ENCODE assay signal across 9 mouse cellular contexts in the genomic region with DNA sequence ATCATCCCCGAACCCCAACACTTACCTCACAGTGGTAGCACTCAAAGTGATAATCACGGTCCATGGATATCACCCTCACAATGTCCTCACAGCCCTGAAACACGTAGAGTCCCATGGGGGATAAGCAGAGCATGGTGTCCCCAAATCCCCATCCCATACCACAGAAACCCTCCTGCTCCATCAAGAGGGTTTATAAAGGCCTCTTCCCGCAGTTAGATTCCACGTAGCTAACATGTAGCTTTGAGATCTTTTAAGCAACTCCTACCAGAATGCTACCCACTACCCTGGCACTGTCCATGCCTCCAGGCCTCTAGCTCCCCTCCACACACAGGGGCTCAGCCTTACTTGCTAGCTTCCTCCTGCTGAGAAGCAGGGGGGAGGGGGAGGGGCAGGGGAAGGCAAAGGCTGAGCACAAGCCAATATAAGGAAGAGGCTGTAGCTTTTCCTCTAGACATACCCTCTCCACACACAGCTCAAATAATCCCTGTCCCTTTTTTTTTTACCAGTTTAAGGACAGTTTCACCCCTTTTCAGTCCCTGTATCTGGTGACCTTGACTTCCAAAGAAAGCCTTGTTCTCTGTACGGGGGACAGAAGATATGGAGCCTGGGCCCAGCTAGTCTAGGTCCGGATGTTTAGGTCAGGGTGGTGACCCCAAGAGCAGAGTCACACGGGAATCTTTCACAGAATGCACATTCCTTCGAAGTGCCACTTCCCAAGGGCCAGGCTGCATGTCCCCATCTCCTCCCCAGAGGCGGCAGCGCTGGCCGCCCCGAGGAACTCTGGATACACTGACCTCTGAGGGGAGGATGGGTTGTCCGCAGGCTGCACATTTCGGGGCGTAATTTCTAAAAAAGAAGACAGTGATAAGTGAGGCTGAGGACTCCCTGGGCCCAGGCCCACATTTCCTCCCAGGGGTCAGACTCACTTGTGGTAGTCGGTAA. TPM values are rescaled to one million over a fixed set of nuclear protein-coding genes. Genes with fewer than 3 reads are reported as not detected.
DNase-seq lines count a peak whose midpoint lies in the region; ATAC-seq and TF ChIP-seq lines count a peak whose summit lies in the region.
"Had no signal": no experiment of that assay in that cellular context is flagged by ENCODE, and none has a peak within 500 bp of the region (broad histone marks: within the 10 kb centered on the region; RNA-seq: fewer than 3 reads in every experiment).

No protein-coding gene starts in this region.

- no peak overlapping the region for H3K4me2 ChIP-seq in liver, embryonic 14.5 days (ENCODE audit: low read depth)
- H3K4me2 ChIP-seq: stomach, embryonic 15.5 days had no signal

- no peak overlapping the region for H3K27ac ChIP-seq in liver, embryonic 14.5 days
- H3K27ac ChIP-seq: stomach, embryonic 15.5 days had no signal

- WGBS in liver, embryonic 14.5 days (ENCODE audit: insufficient replicate concordance): 69% methylated on average over 17 of the region's 17 CpGs

- TF ChIP-seq CTCF in liver, embryonic 14.5 days (IDR thresholded peaks at IDR 0.05; ENCODE audit: low read depth): no peak

- intact Hi-C loops in left cerebral cortex, postnatal 4 days (cut with DNase I): loop anchor here (5.0 kb wide), 1 partner anchor 73 kb away; a partner anchor contains a TSS

- no peaks in the 10 kb centered on the region for H3K36me3 ChIP-seq in liver, embryonic 14.5 days (replicated peaks; ENCODE audit: control insufficient read depth, insufficient read depth, low read depth)

- H3K4me1 ChIP-seq in liver, embryonic 14.5 days (replicated peaks; ENCODE audit: control insufficient read depth in 2 of 2, insufficient read depth in 2 of 2, low read length in 1 of 2): peaks cover 4 to 16% of the 10 kb centered on the region in 2 experiments; a peak in 3 of 4 replicates

- H3K27me3 ChIP-seq in liver, embryonic 14.5 days (ENCODE audit: control insufficient read depth, insufficient read depth, low read length): peaks cover 15% of the 10 kb centered on the region
- H3K27me3 ChIP-seq: stomach, embryonic 15.5 days had no signal

- no peak overlapping the region for H3K4me3 ChIP-seq in liver, embryonic 14.5 days (ENCODE audit: insufficient read depth in 1 of 2, low read depth in 2 of 2, low read length in 2 of 2)
- H3K4me3 ChIP-seq: stomach, embryonic 15.5 days had no signal

- ATAC-seq in liver, embryonic 14.5 days (ENCODE audit: insufficient read depth): 0 out of 2 replicates have a peak, but pooled peaks have one; percentile 4

- DNase-seq in gastrocnemius, postnatal 25 days: peak; percentile 21
- no peak for DNase-seq in gastrocnemius, postnatal 4 days (ENCODE audit: low spot score in 2 of 2)
- DNase-seq in thymus, postnatal 4 days: peak; percentile 35
- DNase-seq in thymus, postnatal 10 days (ENCODE audit: low spot score in 2 of 2): no peak
- no peak for DNase-seq in liver, embryonic 14.5 days (ENCODE audit: low read depth in 3 of 3, low spot score in 3 of 3)
- DNase-seq in cerebellum, adult 8-10 months: no peak
- no peak for DNase-seq in left cerebral cortex, postnatal 4 days
- DNase-seq in spleen, postnatal 4 days (ENCODE audit: low spot score in 2 of 2): no peak

- no peak for TF ChIP-seq EP300 in liver, embryonic 14.5 days (IDR thresholded peaks at IDR 0.05; ENCODE audit: low read depth)

- H3K9me3 ChIP-seq in liver, embryonic 14.5 days (ENCODE audit: control insufficient read depth, low read length): no peaks in the 10 kb centered on the region
- H3K9me3 ChIP-seq: stomach, embryonic 15.5 days had no signal

- H3K9ac ChIP-seq in liver, embryonic 14.5 days (replicated peaks): no peak overlapping the region
- H3K9ac ChIP-seq: stomach, embryonic 15.5 days had no signal

RNA-seq across cellular contexts. Expression of a gene that starts 7.6 kb away (rescaled TPM):
- 1 to 10 TPM; 2.3 to 2.6 TPM for total RNA-seq in gastrocnemius, postnatal 25 days (2021)
- 10 to 100 TPM; 14.6 to 15.8 TPM for total RNA-seq in gastrocnemius, postnatal 4 days (2021)
- 3.7 TPM in 2 replicates for polyA plus RNA-seq in liver, embryonic 14.5 days (2012; rRNA removed)
- 1.0 and 1.8 TPM in 2 replicates for polyA plus RNA-seq in liver, embryonic 14.5 days (2014; fragmentation: Nextera tagmentation; extraction: Ambion mirVana)
- total RNA-seq in left cerebral cortex, postnatal 4 days (2021): 1 to 10 TPM; 4.2 TPM

RNA-seq across cellular contexts. Expression of a gene that starts 15.3 kb away (rescaled TPM):
- 1 to 10 TPM; 2.8 to 3.8 TPM for total RNA-seq in gastrocnemius, postnatal 25 days (2021)
- 10 to 100 TPM; 18.1 to 21.2 TPM for total RNA-seq in gastrocnemius, postnatal 4 days (2021)
- polyA plus RNA-seq in liver, embryonic 14.5 days (2012; rRNA removed): 16.5 and 24.2 TPM in 2 replicates
- 31.6 and 33.7 TPM in 2 replicates for polyA plus RNA-seq in liver, embryonic 14.5 days (2014; fragmentation: Nextera tagmentation; extraction: Ambion mirVana)
- 1 to 10 TPM; 8.1 to 9.1 TPM for total RNA-seq in left cerebral cortex, postnatal 4 days (2021)

RNA-seq across cellular contexts. Expression of a gene that starts 36.1 kb away (rescaled TPM):
- total RNA-seq in gastrocnemius, postnatal 25 days (2021): 1 to 10 TPM; 2.9 to 3.4 TPM
- 1 to 10 TPM; 4.3 to 6.8 TPM for total RNA-seq in gastrocnemius, postnatal 4 days (2021)
- 2.2 and 4.3 TPM in 2 replicates for polyA plus RNA-seq in liver, embryonic 14.5 days (2012; rRNA removed)
- polyA plus RNA-seq in liver, embryonic 14.5 days (2014; fragmentation: Nextera tagmentation; extraction: Ambion mirVana): 1.1 and 1.9 TPM in 2 replicates
- total RNA-seq in left cerebral cortex, postnatal 4 days (2021): 1 to 10 TPM; 3.2 to 4.4 TPM

RNA-seq across cellular contexts. Expression of a gene that starts 48.1 kb away (rescaled TPM):
- total RNA-seq in gastrocnemius, postnatal 25 days (2021): 100 to 1,000 TPM; 175 to 184 TPM
- total RNA-seq in gastrocnemius, postnatal 4 days (2021): 100 to 1,000 TPM; 173 to 176 TPM
- polyA plus RNA-seq in liver, embryonic 14.5 days (2012; rRNA removed): 95.4 and 111 TPM in 2 replicates
- polyA plus RNA-seq in liver, embryonic 14.5 days (2014; fragmentation: Nextera tagmentation; extraction: Ambion mirVana): 205 and 223 TPM in 2 replicates
- total RNA-seq in left cerebral cortex, postnatal 4 days (2021): 100 to 1,000 TPM; 182 to 197 TPM

RNA-seq across cellular contexts. Expression of a gene that starts 51.5 kb away (rescaled TPM):
- total RNA-seq in gastrocnemius, postnatal 25 days (2021): not detected
- total RNA-seq in gastrocnemius, postnatal 4 days (2021): not detected
- polyA plus RNA-seq in liver, embryonic 14.5 days (2012; rRNA removed): not detected in 2 replicates
- polyA plus RNA-seq in liver, embryonic 14.5 days (2014; fragmentation: Nextera tagmentation; extraction: Ambion mirVana): 0.03 TPM in 1 of 2 replicates, not detected in the other
- not detected for total RNA-seq in left cerebral cortex, postnatal 4 days (2021)

Comparison
In these comparisons a context has a peak if more than half of its experiments do, and no peak if none do; other contexts are left out.
1. DNase-seq: peak in gastrocnemius, postnatal 25 days (single experiment) and thymus, postnatal 4 days (single experiment); none in gastrocnemius, postnatal 4 days (0 of 2), thymus, postnatal 10 days (0 of 2), liver, embryonic 14.5 days (0 of 3), cerebellum, adult 8-10 months (single experiment), left cerebral cortex, postnatal 4 days (single experiment) and spleen, postnatal 4 days (0 of 2).